Comparison of ENCODE assay signal across 11 mouse cellular contexts in genomic region chr7:110818206-110818605, GRCm38 (mm10). TPM values are rescaled to one million over a fixed set of nuclear protein-coding genes. Genes with fewer than 3 reads are reported as not detected.
DNase-seq lines count a peak whose midpoint lies in the region; ATAC-seq lines count a peak whose summit lies in the region.
"Had no signal": no experiment of that assay in that cellular context is flagged by ENCODE, and none has a peak within 500 bp of the region (broad histone marks: within the 10 kb centered on the region; RNA-seq: fewer than 3 reads in every experiment).

No protein-coding gene starts in this region.

- H3K9ac ChIP-seq in heart, embryonic 12.5 days, result no peak overlapping the region
- H3K9ac ChIP-seq in liver, embryonic 12.5 days, result peak overlapping the region; percentile 15; the same call in 1 of the 2 replicates

- H3K4me2 ChIP-seq in heart, embryonic 12.5 days, result no peak overlapping the region
- H3K4me2 ChIP-seq in liver, embryonic 12.5 days, result 0 out of 2 replicates have a peak overlapping the region, but pooled peaks have one; percentile 56

- H3K4me3 ChIP-seq in heart, embryonic 12.5 days, result no peak overlapping the region
- no peak overlapping the region for H3K4me3 ChIP-seq in heart, embryonic 10.5 days
- H3K4me3 ChIP-seq in liver, embryonic 12.5 days, result no peak overlapping the region
- H3K4me3 ChIP-seq: left cerebral cortex, adult 2 months had no signal

- ATAC-seq in heart, embryonic 12.5 days (ENCODE audit: insufficient number of reproducible peaks, low FRiP score), result no peak
- no peak for ATAC-seq in liver, embryonic 12.5 days
- ATAC-seq: CD4-positive, CD25-positive, alpha-beta regulatory T cell, adult 4 months; hindbrain, embryonic 16.5 days had no signal

- WGBS in heart, embryonic 12.5 days, result 52% methylated on average over 6 of the region's 6 CpGs
- 63% methylated on average over 6 of the region's 6 CpGs for WGBS in heart, embryonic 10.5 days
- 71% methylated on average over 6 of the region's 6 CpGs for WGBS in liver, embryonic 12.5 days (ENCODE audit: insufficient replicate concordance)

- 0 out of 2 replicates have a peak, but pooled peaks cover 8% of the 10 kb centered on the region for H3K36me3 ChIP-seq in heart, embryonic 12.5 days
- peaks cover 9% of the 10 kb centered on the region; the same call in 1 of the 2 replicates for H3K36me3 ChIP-seq in heart, embryonic 10.5 days
- H3K36me3 ChIP-seq in liver, embryonic 12.5 days, result peaks cover 66% of the 10 kb centered on the region

- H3K27ac ChIP-seq in heart, embryonic 12.5 days (ENCODE audit: poor library complexity, severe bottlenecking), result no peak overlapping the region
- H3K27ac ChIP-seq in heart, embryonic 10.5 days, result peak overlapping the region; percentile 72
- peak overlapping the region; percentile 87 for H3K27ac ChIP-seq in liver, embryonic 12.5 days
- H3K27ac ChIP-seq: left cerebral cortex, adult 2 months had no signal

- H3K9me3 ChIP-seq in heart, embryonic 12.5 days (replicated peaks), result no peaks in the 10 kb centered on the region
- no peaks in the 10 kb centered on the region for H3K9me3 ChIP-seq in heart, embryonic 10.5 days
- H3K9me3 ChIP-seq in liver, embryonic 12.5 days (replicated peaks), result no peaks in the 10 kb centered on the region

- no peaks in the 10 kb centered on the region for H3K27me3 ChIP-seq in heart, embryonic 12.5 days (replicated peaks)
- no peaks in the 10 kb centered on the region for H3K27me3 ChIP-seq in heart, embryonic 10.5 days (ENCODE audit: insufficient read depth, poor library complexity, severe bottlenecking)
- H3K27me3 ChIP-seq in liver, embryonic 12.5 days (replicated peaks), result no peaks in the 10 kb centered on the region

- peak; percentile 97 for DNase-seq in heart, adult 11 months
- peak; percentile 20 for DNase-seq in 416B (ENCODE audit: low read depth)
- no peak for DNase-seq in heart, embryonic 10.5 days (ENCODE audit: low spot score)
- no peak for DNase-seq in thymus, postnatal 36 days
- no peak for DNase-seq in T-cell, adult 2 months (ENCODE audit: low spot score)
- DNase-seq in layer of hippocampus, adult 11-12 months (ENCODE audit: low spot score), result no peak

- H3K4me1 ChIP-seq in heart, embryonic 12.5 days (replicated peaks), result peaks cover 47% of the 10 kb centered on the region
- H3K4me1 ChIP-seq in heart, embryonic 10.5 days, result peaks cover 43% of the 10 kb centered on the region
- peaks cover 47% of the 10 kb centered on the region for H3K4me1 ChIP-seq in liver, embryonic 12.5 days

RNA-seq across cellular contexts. Expression of gene Rnf141, which starts 26.1 kb away (rescaled TPM):
- polyA plus RNA-seq in heart, embryonic 12.5 days (2016; fragmentation: Nextera tagmentation; extraction: Ambion mirVana), result 35.5 and 37.9 TPM in 2 replicates
- polyA plus RNA-seq in heart, embryonic 10.5 days (2016; fragmentation: Nextera tagmentation; extraction: Ambion mirVana), result 29.3 and 31.6 TPM in 2 replicates
- 29.1 and 31.7 TPM in 2 replicates for polyA plus RNA-seq in liver, embryonic 12.5 days (2016; fragmentation: Nextera tagmentation; extraction: Ambion mirVana)

RNA-seq across cellular contexts. Expression of gene Lyve1, which starts 44.8 kb away (rescaled TPM):
- 3.2 and 3.6 TPM in 2 replicates for polyA plus RNA-seq in heart, embryonic 12.5 days (2016; fragmentation: Nextera tagmentation; extraction: Ambion mirVana)
- 1.6 and 3.6 TPM in 2 replicates for polyA plus RNA-seq in heart, embryonic 10.5 days (2016; fragmentation: Nextera tagmentation; extraction: Ambion mirVana)
- 26.7 and 28.6 TPM in 2 replicates for polyA plus RNA-seq in liver, embryonic 12.5 days (2016; fragmentation: Nextera tagmentation; extraction: Ambion mirVana)
- polyA plus RNA-seq: CD4-positive, CD25-positive, alpha-beta regulatory T cell, adult 4 months had no signal

RNA-seq across cellular contexts. Expression of gene Ampd3, which starts 50.2 kb away (rescaled TPM):
- 8.2 and 9.4 TPM in 2 replicates for polyA plus RNA-seq in heart, embryonic 12.5 days (2016; fragmentation: Nextera tagmentation; extraction: Ambion mirVana)
- polyA plus RNA-seq in heart, embryonic 10.5 days (2016; fragmentation: Nextera tagmentation; extraction: Ambion mirVana), result 4.9 and 5.7 TPM in 2 replicates
- polyA plus RNA-seq in liver, embryonic 12.5 days (2016; fragmentation: Nextera tagmentation; extraction: Ambion mirVana), result 33.7 and 34.2 TPM in 2 replicates

Comparison
In these comparisons a context has a peak if more than half of its experiments do, and no peak if none do; other contexts are left out.
1. DNase-seq: peak in heart, adult 11 months (single experiment) and 416B (single experiment); none in heart, embryonic 10.5 days (single experiment), thymus, postnatal 36 days (0 of 2), T-cell, adult 2 months (single experiment) and layer of hippocampus, adult 11-12 months (single experiment).